ENCODE assay signal across 8 mouse cellular contexts in genomic region chr5:27261746-27262727, GRCm38 (mm10).
DNase-seq lines count a peak whose midpoint lies in the region; ATAC-seq and TF ChIP-seq lines count a peak whose summit lies in the region.

No protein-coding gene starts in this region.

- ATAC-seq in lung, embryonic 14.5 days (ENCODE audit: insufficient read depth), result peak; percentile 47; the same call in 1 of the 2 replicates
- peak; percentile 94 for ATAC-seq in hindbrain, embryonic 16.5 days
- ATAC-seq in limb, embryonic 14.5 days (ENCODE audit: low FRiP score, low read depth), result peak; percentile 76

- TF ChIP-seq POLR2A in limb, embryonic 14.5 days (IDR thresholded peaks at IDR 0.05; ENCODE audit: borderline replicate concordance, extremely low read depth, insufficient read depth, insufficient read length), result no peak

- DNase-seq in lung, embryonic 14.5 days, result peak; percentile 31
- DNase-seq in lung, postnatal 10 days, result no peak
- DNase-seq in embryo, embryonic 9.5 days (ENCODE audit: extremely low spot score), result peak; percentile 65
- peak; percentile 16 for DNase-seq in limb, embryonic 14.5 days (ENCODE audit: low spot score)
- peak; percentile 76 to 77 for DNase-seq in right cerebral cortex, postnatal 36 days (ENCODE audit: low spot score in 2 of 2)
- no peak for DNase-seq in gastrocnemius, adult 8-10 months (ENCODE audit: low spot score in 2 of 2)
- no peak for DNase-seq in kidney, adult 8-10 months

- no peak overlapping the region for H3K9ac ChIP-seq in lung, embryonic 14.5 days
- H3K9ac ChIP-seq in hindbrain, embryonic 16.5 days (ENCODE audit: low read depth, low read length), result peak overlapping the region; percentile 61
- H3K9ac ChIP-seq in limb, embryonic 14.5 days (ENCODE audit: low read depth, low read length, severe bottlenecking), result peak overlapping the region; percentile 41

- H3K27ac ChIP-seq in lung, embryonic 14.5 days (ENCODE audit: low read depth), result no peak overlapping the region
- H3K27ac ChIP-seq in hindbrain, embryonic 16.5 days (ENCODE audit: low read depth, low read length), result peak overlapping the region; percentile 84
- no peak overlapping the region for H3K27ac ChIP-seq in limb, embryonic 14.5 days (replicated peaks; ENCODE audit: low read depth, low read length)

- H3K4me1 ChIP-seq in lung, embryonic 14.5 days (ENCODE audit: insufficient read depth), result no peaks in the 10 kb centered on the region
- peaks cover 26% of the 10 kb centered on the region for H3K4me1 ChIP-seq in hindbrain, embryonic 16.5 days (ENCODE audit: control insufficient read depth, insufficient read depth, low read depth, low read length)
- no peaks in the 10 kb centered on the region for H3K4me1 ChIP-seq in limb, embryonic 14.5 days (ENCODE audit: control insufficient read depth, insufficient read depth, low read length)

- WGBS in lung, embryonic 14.5 days, result 10% methylated on average over 27 of the region's 27 CpGs
- WGBS in hindbrain, embryonic 16.5 days, result 2% methylated on average over 24 of the region's 27 CpGs
- WGBS in limb, embryonic 14.5 days, result 12% methylated on average over 26 of the region's 27 CpGs

- peak overlapping the region; percentile 44 for H3K4me2 ChIP-seq in lung, embryonic 14.5 days
- H3K4me2 ChIP-seq in hindbrain, embryonic 16.5 days (ENCODE audit: low read length), result peak overlapping the region; percentile 81
- H3K4me2 ChIP-seq in limb, embryonic 14.5 days (replicated peaks; ENCODE audit: low read depth, low read length, severe bottlenecking), result peak overlapping the region; percentile 54

- H3K9me3 ChIP-seq in lung, embryonic 14.5 days (ENCODE audit: low read depth, low read length), result no peaks in the 10 kb centered on the region
- H3K9me3 ChIP-seq in hindbrain, embryonic 16.5 days (ENCODE audit: control insufficient read depth, low read length), result no peaks in the 10 kb centered on the region
- no peaks in the 10 kb centered on the region for H3K9me3 ChIP-seq in limb, embryonic 14.5 days (ENCODE audit: control insufficient read depth, low read length)

- no peak overlapping the region for H3K4me3 ChIP-seq in lung, embryonic 14.5 days (ENCODE audit: low read depth, low read length)
- peak overlapping the region; percentile 44 for H3K4me3 ChIP-seq in hindbrain, embryonic 16.5 days (ENCODE audit: low read length)
- H3K4me3 ChIP-seq in limb, embryonic 14.5 days (replicated peaks; ENCODE audit: low read length), result peak overlapping the region; percentile 31

- no peaks in the 10 kb centered on the region for H3K36me3 ChIP-seq in lung, embryonic 14.5 days (ENCODE audit: insufficient read depth)
- no peaks in the 10 kb centered on the region for H3K36me3 ChIP-seq in hindbrain, embryonic 16.5 days (ENCODE audit: control insufficient read depth, insufficient read depth, low read length)
- no peaks in the 10 kb centered on the region for H3K36me3 ChIP-seq in limb, embryonic 14.5 days (ENCODE audit: control insufficient read depth, insufficient read depth, low read length)

- no peaks in the 10 kb centered on the region for H3K27me3 ChIP-seq in lung, embryonic 14.5 days (ENCODE audit: insufficient read depth, low read length)
- H3K27me3 ChIP-seq in hindbrain, embryonic 16.5 days (replicated peaks; ENCODE audit: control insufficient read depth, insufficient read depth, low read length), result no peaks in the 10 kb centered on the region
- H3K27me3 ChIP-seq in limb, embryonic 14.5 days (ENCODE audit: control insufficient read depth, insufficient read depth, low read length), result no peaks in the 10 kb centered on the region

- no peak for TF ChIP-seq CTCF in lung, embryonic 14.5 days (IDR thresholded peaks at IDR 0.05; ENCODE audit: low read depth)

Comparison
In these comparisons a context has a peak if more than half of its experiments do, and no peak if none do; other contexts are left out.
1. DNase-seq: peak in lung, embryonic 14.5 days (single experiment), embryo, embryonic 9.5 days (single experiment), limb, embryonic 14.5 days (single experiment) and right cerebral cortex, postnatal 36 days (2 of 2); none in lung, postnatal 10 days (single experiment), gastrocnemius, adult 8-10 months (0 of 2) and kidney, adult 8-10 months (0 of 2).
2. Peak in every context shown above with its lines, with median percentiles within 50 percentile points of each other: ATAC-seq and H3K4me2 ChIP-seq.